Mouse (Mus musculus): ENCODE results near the gene Gm29776.

Gene Gm29776

GRCm38 (mm10) chr14:54712074-54712473 is 13.4 kb upstream of the Gm29776 start, which contains the start of gene Cebpe:
Gene Cebpe (minus strand): TSS chr14:54712174.
- DNase-seq (ENCODE audit: extremely low read depth, low read depth) = no peak

DNA sequence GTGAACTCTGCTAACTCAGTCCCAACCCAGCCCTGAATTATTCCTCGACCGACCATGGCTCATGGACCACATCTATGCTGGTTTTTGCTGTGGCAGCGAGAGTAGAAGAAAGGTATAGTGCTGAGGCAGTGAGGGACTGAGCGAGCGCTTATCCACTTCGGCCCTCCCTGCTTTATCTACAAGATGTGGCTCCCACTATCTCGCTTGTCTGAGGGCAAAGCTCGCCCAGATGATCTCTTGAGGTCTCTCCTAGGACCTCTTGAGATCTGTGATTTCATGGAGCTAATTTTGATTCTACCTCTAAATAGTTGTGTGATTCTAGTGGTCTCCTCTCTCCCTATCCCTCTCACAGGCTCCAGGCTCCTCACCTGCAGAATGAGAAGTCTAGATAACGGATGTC is 10.4 kb upstream of the Gm29776 start:
- DNase-seq (ENCODE audit: extremely low read depth, low read depth) = no peak

DNA sequence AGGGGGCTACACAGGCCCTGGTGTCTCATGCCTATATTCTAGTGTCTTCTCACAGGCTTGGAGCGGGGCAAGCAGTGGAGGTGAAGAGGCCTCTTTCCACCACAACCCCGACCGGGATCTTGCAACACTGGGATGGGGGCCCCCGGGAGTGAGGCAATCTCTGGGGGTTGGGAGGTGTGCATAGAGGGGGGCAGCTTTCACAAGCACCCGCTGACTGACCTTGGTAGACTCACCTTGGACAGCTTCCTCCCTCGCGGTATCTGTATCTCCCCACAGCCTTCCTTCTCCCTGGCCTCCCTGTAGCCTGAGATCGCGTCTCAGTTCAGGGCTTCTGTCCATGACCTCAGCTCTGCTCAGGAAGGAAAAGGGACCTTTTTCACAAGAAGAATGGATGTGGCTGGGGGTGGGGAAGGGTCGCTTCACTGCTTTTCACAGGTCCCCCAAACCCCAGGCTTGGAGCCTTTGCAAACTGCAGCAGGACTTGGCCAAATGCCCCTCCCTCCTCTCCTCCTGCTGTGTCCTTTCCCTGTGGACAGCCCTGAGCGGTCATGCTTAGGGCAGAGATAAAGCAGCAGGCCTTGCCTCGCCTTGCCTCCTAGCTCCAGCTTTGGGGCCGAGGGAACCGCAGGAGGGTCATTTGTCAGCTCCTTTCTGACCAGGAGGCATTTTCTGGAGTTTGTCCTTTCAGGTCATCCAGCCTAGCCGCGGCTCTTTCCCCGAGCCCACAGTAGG is 8.1 kb upstream of the Gm29776 start:
- no peak for DNase-seq (ENCODE audit: extremely low read depth, low read depth)

- DNase-seq (ENCODE audit: extremely low read depth, low read depth) = peak; percentile 98
Measured at GRCm38 (mm10) chr14:54705844-54706243, 7.2 kb upstream of the Gm29776 start.

DNA sequence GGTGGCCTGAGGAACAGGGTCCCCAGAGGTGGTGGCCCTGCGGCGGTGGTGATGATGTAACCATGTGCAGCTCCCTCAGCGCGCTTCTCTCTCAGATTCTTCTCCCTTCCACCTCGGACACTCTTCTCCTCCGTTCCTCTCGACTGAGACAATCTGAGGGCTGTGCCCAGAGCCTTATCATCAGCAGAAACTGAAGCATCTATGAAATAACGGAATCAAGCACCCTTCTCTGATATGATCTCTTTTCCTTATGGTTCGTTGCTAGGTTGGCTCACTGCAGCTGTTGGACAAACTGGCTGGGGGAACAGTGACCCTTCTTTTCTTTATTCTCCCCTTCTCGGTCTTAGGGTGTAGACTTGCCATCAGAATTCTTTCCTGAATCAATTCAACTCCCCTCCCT is 4.6 kb upstream of the Gm29776 start:
- no peak for DNase-seq (ENCODE audit: extremely low read depth, low read depth)

GRCm38 (mm10) chr14:54701298-54701697 is 2.7 kb upstream of the Gm29776 start:
- DNase-seq (ENCODE audit: extremely low read depth, low read depth) = peak; percentile 43

- no peak for DNase-seq (ENCODE audit: extremely low read depth, low read depth)
Measured at GRCm38 (mm10) chr14:54699586-54699985, 953 bp upstream of the Gm29776 start.

DNA sequence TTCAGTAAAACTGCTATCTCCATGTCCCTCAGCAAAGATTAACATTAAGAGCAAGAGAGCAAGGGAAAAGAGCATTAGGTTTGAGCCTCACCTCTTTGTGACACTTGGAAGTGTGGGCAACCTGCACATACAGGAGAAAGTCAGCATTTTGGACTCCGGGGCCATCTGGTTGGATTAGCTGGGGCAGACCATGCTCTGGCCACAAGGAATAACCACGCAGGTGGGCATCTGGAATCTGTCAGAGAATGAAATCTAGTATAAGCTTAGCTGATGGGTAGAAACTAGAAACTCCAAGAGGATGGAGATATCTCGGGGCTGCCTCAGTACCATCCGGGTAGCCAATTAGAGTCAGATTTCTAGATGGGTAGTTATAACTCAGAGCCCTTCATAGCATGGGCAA is 1.9 kb downstream of the Gm29776 start:
- no peak for DNase-seq (ENCODE audit: extremely low read depth, low read depth)

DNA sequence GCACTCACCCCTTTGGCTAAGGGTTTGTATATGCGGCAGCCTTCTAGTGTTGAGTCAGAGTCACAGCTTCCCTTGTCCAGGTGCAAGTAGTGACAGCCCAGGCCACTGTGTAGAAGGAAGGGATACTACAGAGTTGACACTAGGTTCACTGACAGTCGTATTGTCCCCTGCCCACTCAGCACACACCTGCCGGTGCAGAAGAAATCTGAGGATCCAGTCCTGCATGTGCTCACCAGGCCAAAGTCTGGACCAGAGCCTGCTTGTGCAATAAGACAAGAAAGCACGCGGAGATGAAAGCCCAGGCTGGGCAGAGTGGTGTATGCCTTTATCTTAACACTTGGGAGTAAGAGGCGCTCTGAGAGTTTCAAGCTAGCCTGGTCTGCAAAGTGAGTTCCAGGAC is 3.6 kb downstream of the Gm29776 start:
- DNase-seq (ENCODE audit: extremely low read depth, low read depth) = no peak

- no peak for DNase-seq (ENCODE audit: extremely low read depth, low read depth)
Measured at GRCm38 (mm10) chr14:54687251-54687650, 11.4 kb downstream of the Gm29776 start.

GRCm38 (mm10) chr14:54686522-54687143 is 12.0 kb downstream of the Gm29776 start, which contains the start of gene Acin1:
Gene Acin1 (minus strand): TSS chr14:54686931.
- peak; percentile 96 for DNase-seq (ENCODE audit: extremely low read depth, low read depth)

DNA sequence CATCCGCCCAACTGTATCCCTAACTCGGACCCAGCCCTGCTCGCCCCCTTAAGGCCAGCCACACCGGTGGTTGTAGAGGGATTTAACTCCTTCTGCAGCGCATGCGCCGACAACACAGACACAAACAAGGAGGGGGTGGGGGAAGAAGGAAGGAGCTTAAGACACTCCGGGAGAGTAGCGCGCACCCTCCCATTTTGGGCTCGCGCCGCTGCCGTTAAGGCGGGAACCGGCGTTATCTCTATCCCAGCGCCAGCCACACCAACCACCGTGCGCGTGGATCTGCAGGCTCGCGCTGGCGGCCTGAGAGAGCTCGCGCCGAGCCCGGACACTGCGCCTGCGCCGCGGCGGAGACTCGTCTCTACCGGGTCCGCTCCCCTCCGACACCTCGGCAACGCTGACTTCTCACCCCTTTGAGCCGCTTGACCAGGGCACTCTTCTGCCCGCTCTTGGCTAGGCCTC is 12.5 kb downstream of the Gm29776 start, which contains the start of gene 1700123O20Rik:
1700123O20Rik (plus strand) TSS at position 154 of the 459 bp plus-strand sequence.
- peak; percentile 86 for DNase-seq (ENCODE audit: extremely low read depth, low read depth)

DNA sequence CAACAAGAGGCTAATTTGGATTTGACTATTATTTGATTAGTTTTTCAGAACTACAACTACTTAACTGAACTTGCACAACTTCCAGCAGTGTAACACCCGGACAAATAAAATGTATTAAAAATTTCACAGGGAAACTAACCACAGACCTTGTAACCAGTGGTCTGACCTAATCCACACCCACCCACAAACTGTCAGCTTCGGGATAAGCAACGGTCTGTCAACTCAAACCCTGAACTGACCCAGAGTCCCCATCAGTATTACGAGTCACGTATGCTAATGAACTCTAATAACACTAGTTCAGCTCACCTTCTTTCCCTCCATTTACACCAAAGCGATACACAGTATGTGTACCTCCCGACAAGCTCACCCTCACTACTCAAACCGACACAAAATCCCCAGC is 13.2 kb downstream of the Gm29776 start:
- no peak for DNase-seq (ENCODE audit: extremely low read depth, low read depth)

- no peak for DNase-seq (ENCODE audit: extremely low read depth, low read depth)
Measured at GRCm38 (mm10) chr14:54682396-54682795, 16.2 kb downstream of the Gm29776 start.

- DNase-seq (ENCODE audit: extremely low read depth, low read depth) = no peak
Measured at GRCm38 (mm10) chr14:54678657-54679304, 19.9 kb downstream of the Gm29776 start.

DNA sequence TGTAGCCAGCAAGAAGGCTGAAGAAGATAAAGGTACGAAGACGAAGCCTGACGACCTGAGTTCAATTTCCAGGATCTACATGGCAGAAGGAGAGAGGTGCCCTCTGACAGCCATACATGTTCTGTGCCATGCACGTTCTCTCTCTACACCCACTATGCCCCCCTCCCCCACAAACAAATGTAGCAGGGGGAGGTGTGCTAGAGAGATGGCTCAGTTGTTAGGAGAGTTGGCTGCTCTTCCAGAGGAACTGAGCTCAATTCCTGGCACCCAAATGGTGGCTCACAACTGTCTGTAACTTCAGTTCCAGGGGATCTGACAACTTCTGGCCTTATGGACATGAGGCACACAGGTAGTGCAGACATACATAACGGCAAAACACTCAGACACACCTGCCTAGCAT is 22.3 kb downstream of the Gm29776 start:
- DNase-seq (ENCODE audit: extremely low read depth, low read depth) = no peak

GRCm38 (mm10) chr14:54674317-54674716 is 24.3 kb downstream of the Gm29776 start:
- no peak for DNase-seq (ENCODE audit: extremely low read depth, low read depth)

DNA sequence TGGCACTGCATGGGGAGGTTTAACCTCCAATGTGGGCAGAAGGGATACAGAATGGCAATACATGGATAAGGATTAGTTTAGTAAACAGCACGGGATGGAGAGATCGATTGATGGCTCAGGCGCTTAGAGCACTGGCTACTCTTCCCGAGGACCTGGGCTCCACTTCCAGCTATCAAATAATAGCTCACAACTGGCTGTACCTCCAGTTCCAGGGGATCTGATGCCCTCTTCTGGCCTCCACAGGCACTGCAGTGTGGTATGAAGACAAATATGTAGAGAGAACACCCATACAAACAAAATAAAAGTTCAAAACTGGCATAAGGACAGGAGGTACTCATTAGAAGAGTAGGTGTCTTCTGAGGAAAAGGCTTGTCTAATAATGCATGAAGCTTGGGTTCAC is 29.3 kb downstream of the Gm29776 start:
- peak; percentile 24 for DNase-seq (ENCODE audit: extremely low read depth, low read depth)

- no peak for DNase-seq (ENCODE audit: extremely low read depth, low read depth)
Measured at GRCm38 (mm10) chr14:54664477-54665222, 34.0 kb downstream of the Gm29776 start.

DNA sequence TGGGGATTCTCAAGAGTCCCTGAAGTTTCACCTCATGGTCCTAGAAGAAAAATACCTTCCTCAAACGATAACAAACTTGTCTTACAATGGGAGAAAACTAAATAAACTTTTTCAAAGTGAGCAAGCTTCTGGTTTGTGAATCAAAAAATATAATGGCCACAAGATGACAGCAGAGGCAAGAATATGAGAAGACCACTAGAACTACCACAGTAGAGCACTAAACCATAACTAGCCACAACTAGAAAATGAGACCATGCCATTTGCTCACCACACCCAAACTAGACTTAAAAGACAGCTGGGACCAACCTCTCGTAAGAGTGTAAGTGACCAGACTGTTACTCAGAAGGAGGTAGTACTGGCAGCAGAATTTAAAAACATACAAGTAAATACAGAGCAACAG is 38.6 kb downstream of the Gm29776 start:
- no peak for DNase-seq (ENCODE audit: extremely low read depth, low read depth)

- DNase-seq (ENCODE audit: extremely low read depth, low read depth) = peak; percentile 75
Measured at GRCm38 (mm10) chr14:54653496-54653895, 45.1 kb downstream of the Gm29776 start.

Data from MEL-GATA-1-ER (cell line).